Mouse (Mus musculus): Measurements from ENCODE around the gene Nr2c1.

The Nr2c1 gene

DNA sequence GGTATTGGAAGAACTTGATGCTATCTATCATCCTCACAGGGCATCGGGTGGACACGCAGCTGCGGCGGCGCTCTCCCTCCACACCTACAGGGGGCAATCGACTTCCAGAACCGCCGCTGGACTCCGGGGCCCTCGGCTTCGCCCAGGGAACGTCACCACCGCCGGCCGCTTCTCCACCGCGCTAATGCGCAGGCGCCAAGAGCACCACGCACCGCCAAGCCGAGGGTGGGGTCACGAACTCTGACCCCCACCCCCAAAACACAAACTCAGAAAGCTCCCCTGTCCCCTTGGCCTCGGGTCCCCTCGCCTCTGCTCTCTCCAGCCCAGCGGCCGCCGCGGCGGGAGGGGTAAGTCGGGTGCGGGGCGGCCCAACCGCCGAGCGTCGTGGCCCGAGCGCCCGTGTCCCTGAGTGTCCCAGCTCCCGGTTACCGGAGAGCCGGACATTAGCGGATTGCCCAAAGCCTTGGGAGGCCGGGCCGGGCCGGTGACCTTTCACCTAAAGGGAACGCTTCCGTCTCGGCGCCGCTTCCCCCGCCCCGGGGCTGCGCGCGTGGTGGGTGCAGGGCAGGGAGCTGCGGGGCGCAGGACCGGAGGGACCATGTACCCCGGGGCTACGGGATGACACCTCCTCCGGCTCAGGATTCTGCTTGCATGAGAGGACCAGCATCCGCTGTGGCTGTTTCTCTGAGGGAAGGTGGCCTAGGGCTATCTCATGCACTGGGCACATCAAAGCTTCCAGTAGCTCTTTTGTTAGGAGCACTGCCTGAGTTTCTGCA, at the start of gene Nr2c1:
TSS of gene Nr2c1 (plus strand) at position 268 of the 776 bp plus-strand sequence.
- DNase-seq, result peak; percentile 94

GRCm38 (mm10) chr10:94098100-94098499, 49.7 kb upstream of the Nr2c1 start:
- peak; percentile 62 for DNase-seq

GRCm38 (mm10) chr10:94105498-94105897, 42.3 kb upstream of the Nr2c1 start:
- no peak for DNase-seq

DNA sequence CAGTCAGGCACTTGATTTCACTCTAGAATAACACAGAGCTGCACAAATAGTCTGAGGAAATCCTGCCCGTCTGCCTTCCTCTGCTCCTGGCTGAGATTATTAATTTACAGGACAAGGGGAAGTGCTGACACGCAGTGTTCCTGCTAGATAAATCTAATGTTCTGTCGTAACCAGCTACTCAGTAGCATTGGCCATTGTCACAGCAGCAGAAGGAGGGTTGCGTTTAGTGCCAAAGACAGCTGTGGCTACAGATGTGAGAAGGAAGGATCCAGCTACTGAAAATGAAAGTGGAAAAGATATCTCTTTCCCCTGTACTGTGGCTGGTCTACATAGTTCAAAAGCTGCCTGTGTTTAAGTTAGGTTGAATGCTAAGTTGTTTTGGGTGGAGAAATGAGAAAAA, 40.7 kb upstream of the Nr2c1 start:
- DNase-seq, result peak; percentile 60

DNA sequence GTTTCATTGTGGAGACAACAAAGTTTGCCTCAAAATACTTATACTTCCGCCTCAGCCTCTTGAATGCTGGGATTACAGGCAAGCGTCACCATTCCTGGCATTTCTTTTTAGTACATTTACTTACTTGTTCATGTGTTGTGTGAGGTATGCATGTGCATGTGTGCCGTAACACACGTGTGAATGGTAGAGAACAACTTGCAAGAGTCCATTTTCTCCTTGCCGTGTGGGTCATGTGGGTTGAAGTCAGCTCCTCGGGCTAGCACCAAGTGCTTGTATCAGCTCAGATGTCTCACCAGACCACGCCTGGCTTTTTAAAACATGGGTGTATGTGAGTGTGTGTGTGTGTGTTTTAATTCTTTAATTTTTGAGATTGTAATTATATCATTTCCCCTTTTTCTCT, 40.2 kb upstream of the Nr2c1 start:
- no peak for DNase-seq

- no peak for DNase-seq
Measured at GRCm38 (mm10) chr10:94108791-94109190, 39.0 kb upstream of the Nr2c1 start.

- no peak for DNase-seq
Measured at GRCm38 (mm10) chr10:94110834-94111754, 36.7 kb upstream of the Nr2c1 start.

DNA sequence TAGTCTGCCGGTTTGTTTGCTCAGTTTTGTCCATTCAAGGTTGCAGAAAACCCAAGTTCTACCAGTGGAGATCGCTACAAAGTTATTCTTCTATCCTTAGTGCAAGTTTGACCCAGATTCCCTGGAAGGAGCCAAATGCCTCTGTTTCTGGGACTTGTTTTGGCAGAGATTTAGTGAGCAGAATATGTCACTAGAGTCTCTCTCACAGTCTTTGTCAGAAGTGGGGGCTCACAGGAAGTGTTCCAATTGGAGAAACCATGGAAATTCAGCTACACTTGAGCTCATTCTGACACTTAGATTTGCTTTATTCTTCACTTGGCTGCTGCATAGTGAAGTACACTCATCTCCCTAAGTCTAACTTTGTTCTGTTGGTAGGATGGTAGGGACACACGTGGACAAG, 35.6 kb upstream of the Nr2c1 start:
- DNase-seq, result peak; percentile 43

DNA sequence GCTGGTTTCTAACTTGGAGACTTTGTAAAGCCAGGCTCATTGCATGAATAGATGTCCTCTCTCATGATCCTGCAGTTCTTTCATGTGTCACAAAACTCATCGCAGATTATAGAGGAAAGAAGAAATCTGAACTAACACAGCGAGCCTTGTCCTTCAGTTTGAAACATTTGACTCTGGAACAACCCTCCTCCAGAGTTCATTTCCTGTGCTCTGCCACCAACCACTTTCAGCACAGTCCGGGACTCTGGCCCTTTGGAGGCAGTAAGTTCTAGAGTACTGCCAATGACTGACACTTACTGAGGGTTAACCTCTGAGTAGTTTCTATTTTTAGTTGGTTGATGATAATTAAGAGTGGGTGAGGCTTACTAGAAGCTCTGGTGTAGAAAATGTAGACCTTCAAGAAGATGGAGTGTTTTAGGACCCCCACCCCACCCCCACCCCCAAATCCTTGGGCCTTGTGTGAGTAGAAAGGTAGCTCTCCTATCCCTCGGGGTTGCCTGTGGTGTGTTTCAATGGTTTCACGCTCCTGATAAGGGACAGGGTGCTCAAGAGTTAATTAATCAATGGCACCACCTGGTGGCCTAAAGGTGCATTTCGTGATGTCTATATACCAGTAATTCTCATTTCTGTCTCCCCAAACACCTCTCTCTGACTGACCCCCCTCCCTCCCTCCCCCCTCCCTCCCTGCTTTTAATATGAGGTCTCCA, 31.8 kb upstream of the Nr2c1 start:
- peak; percentile 90 for DNase-seq

DNA sequence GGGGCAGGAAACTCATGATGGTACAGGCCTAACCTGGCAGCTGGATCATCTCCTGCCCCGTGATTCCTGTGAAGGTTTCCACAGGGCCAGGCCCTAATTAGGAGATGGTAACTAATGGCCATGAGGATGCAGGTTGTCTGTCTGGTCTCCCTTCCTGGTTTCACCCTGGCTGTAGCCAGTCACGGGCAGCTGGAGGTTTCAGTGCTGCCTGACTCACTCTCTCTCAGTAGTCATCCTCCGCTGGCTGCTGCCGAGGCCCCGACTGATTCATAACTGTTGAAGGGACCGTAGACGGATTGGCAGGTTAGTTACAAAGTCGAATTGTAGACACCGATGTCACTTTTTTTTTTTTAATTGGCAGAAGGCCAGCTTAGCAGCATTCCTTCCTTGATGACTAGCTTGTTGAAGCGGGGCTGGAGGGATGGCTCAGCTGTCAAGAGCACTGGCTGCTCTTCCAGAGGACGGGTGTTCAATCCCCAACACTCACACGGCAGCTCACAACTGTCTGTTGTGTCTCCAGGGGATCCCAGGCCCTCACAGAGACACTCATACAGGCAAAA, 31.0 kb upstream of the Nr2c1 start:
- DNase-seq, result peak; percentile 32

DNA sequence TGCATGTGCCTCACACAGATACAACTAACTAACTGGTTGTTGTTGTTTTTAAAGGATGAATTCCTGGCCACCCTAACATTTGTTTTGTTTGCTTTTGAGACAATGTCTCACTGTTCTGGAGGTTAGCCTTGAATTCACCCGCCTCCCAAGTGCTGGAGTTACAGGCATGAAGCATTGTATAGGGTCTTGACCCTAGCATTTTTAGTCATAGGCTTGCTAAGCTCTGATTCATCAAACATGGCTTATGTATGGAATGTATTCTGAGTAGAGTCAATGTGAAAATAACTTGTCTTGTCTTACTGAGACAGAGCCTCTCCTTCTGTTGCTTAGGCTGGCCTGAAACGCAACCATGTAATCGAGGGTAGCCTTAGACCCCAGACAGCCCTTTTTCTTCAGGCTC, 29.9 kb upstream of the Nr2c1 start:
- no peak for DNase-seq

GRCm38 (mm10) chr10:94118993-94119392, 28.8 kb upstream of the Nr2c1 start:
- no peak for DNase-seq

GRCm38 (mm10) chr10:94120676-94121075, 27.1 kb upstream of the Nr2c1 start:
- DNase-seq, result no peak

DNA sequence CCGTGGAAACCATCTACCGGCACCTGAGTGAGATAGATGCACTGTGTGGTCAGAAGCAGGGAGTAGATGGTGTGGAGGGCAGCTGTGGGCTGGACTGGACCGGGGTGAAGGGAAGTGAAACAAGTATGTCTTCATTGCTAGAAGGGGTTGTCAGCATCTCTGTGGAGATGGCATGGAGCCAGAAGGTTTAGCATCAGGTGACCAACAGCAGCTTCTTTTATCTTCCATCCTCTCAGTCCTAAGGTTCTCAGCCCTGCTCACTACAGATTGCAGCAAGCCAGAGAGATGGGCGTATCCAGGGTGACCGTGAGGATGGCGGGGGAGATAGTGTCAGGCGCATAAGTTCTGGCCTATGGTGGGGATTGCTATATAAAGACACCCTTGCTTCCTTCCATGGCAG, 25.2 kb upstream of the Nr2c1 start:
- no peak for DNase-seq

DNA sequence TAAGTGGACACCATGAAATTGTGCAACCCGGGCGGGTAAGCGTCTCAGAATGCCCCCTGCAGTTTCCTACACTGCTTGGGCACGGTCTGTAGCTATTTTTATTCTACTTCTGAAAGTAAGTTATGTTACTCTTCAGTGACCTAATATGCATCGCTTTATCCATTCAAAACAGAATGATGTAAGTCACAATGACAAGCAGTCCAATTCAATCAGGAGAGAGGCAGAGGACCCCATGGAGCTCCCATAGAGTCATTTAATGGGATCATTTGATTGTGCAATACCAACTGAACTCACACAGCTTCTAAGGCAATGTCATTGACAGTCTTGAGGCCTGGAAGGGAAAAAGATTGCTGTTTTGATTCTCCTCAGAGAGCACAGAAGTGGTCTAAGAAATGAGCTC, 24.2 kb upstream of the Nr2c1 start:
- no peak for DNase-seq

GRCm38 (mm10) chr10:94124376-94124775, 23.4 kb upstream of the Nr2c1 start:
- DNase-seq, result peak; percentile 44

GRCm38 (mm10) chr10:94129680-94130119, 18.1 kb upstream of the Nr2c1 start:
- peak; percentile 86 for DNase-seq

- no peak for DNase-seq
Measured at GRCm38 (mm10) chr10:94133081-94133480, 14.7 kb upstream of the Nr2c1 start.

DNA sequence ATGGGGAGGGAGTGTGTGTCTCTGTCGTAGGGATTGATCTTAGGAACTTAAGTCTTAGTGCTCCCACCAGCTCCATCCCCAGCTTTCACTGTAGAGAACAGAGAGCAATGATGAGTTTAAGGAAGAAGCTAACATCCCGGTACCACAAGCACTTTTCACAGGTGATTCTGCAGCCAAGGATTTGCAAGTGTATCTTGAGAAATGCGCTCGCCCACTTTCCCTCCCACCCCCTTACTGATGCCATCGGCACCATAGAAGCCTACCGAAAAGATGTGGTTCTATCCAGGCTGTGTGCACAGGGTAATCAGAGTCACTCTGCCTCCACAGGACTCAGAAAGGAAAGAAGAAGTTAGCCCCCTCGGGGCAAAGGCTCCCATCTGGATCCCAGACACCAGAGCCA, 14.1 kb upstream of the Nr2c1 start:
- DNase-seq, result no peak

DNA sequence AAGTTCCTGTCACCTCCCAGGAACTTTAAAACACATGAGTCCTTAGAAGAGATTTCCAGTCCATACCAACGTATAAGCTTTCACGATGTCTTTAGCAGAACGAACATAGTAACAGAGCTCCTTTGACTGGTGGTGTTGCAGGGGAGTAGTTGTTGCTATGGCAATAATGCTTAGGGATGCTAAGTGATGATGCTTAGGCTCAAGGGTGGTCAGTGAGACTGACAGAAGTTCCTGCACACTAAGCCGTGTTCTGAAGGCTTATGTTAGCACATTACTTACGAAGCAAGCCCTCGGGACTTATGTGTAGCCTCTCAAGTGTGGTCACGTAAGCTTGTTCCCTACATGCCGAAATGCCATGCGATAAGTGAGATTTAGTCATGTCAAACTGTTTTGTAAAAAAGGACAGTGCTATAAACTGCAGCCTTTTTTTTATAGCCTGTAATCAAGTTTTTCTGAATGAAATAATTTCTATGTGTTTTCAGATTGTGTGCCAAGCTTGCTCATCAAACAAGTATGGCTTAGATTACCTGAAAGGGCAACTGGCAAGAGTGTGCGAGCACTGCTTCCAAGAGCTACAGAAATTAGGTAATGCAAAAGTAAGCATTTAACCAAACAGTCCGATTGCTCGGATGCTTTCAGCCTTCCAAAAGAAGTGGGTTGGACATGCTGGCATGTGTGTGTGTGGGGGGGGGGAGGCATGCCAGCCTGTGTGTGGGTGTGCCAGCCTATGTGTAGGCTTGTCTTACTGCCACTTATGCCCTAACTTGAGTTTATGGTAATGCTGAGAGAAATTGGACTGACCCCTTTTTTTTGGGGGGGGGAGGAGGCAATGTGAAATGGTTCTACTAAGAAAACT, 13.1 kb upstream of the Nr2c1 start:
- DNase-seq, result no peak

DNA sequence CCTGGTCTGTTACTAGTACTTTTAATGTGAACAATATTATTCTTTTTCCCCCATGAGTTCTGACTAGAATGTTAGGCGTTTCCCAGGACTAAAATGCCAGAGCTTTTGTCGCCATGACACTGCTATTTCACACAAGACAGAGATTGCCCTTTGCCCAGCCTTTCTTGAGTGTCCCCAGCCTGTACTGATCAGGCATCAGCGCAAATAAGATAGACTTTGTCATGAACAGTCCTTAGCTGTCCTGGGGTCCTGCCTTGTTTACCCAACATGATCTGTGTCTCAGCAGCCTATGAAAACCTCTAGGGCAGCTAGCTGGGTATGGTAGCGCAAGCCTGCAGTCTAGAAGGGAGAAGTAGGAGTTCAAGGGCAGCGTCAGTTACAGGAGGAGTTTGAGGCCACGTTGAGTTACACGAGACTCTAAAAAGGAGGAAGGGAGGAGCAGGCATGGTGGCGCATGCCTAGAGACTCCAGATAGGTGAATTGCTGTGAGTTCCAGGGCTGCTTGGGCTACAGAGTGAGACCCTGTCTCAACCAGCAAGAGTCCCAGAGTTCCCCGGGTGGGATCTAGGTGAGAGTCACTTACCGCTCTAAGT, 8.8 kb upstream of the Nr2c1 start:
- DNase-seq, result no peak
